22 mouse cellular contexts compared by ENCODE assay signal in genomic region chr16:90658050-90658449, GRCm38 (mm10).
"Had no signal": no experiment of that assay in that cellular context is flagged by ENCODE, and none has a peak within 500 bp of the region (broad histone marks: within the 10 kb centered on the region; RNA-seq: fewer than 3 reads in every experiment).

No protein-coding gene starts in this region.

- ATAC-seq: liver, embryonic 12.5 days; midbrain, embryonic 16.5 days had no signal

- DNase-seq: kidney, adult 2 months; kidney, postnatal 25 days; layer of hippocampus, adult 9-11 months; liver; lung, adult 18-20 months; lung, postnatal 10 days; lung, postnatal 4 days; retina, postnatal 1 day; right cerebral cortex, postnatal 25 days; spleen, adult 18-20 months; thymus, postnatal 25 days had no signal

- H3K27ac ChIP-seq: kidney, postnatal 0 days; layer of hippocampus, adult 2 months; limb, embryonic 13.5 days; liver, embryonic 12.5 days; liver, embryonic 15.5 days; lung, embryonic 15.5 days; midbrain, embryonic 12.5 days; neural tube, embryonic 13.5 days; stomach, embryonic 15.5 days had no signal

- H3K9me3 ChIP-seq: liver, embryonic 12.5 days; liver, embryonic 15.5 days; lung, embryonic 15.5 days; midbrain, embryonic 12.5 days; neural tube, embryonic 13.5 days; stomach, embryonic 15.5 days had no signal

- H3K4me3 ChIP-seq: layer of hippocampus, adult 2 months; limb, embryonic 13.5 days; liver, embryonic 12.5 days; liver, embryonic 15.5 days; lung, embryonic 15.5 days; midbrain, embryonic 12.5 days; myocyte; neural tube, embryonic 13.5 days; stomach, embryonic 15.5 days had no signal

- H3K9ac ChIP-seq: limb, embryonic 13.5 days; liver, embryonic 12.5 days; liver, embryonic 15.5 days; lung, embryonic 15.5 days; midbrain, embryonic 12.5 days; neural tube, embryonic 13.5 days; stomach, embryonic 15.5 days had no signal

- H3K4me1 ChIP-seq: liver, embryonic 12.5 days; liver, embryonic 15.5 days had no signal

- H3K4me2 ChIP-seq: limb, embryonic 13.5 days; liver, embryonic 12.5 days; liver, embryonic 15.5 days; lung, embryonic 15.5 days; midbrain, embryonic 12.5 days; neural tube, embryonic 13.5 days; stomach, embryonic 15.5 days had no signal

- H3K36me3 ChIP-seq: limb, embryonic 13.5 days; liver, embryonic 12.5 days; liver, embryonic 15.5 days; lung, embryonic 15.5 days; midbrain, embryonic 12.5 days; neural tube, embryonic 13.5 days; stomach, embryonic 15.5 days had no signal

- H3K27me3 ChIP-seq: limb, embryonic 13.5 days; liver, embryonic 12.5 days; liver, embryonic 15.5 days; lung, embryonic 15.5 days; midbrain, embryonic 12.5 days; stomach, embryonic 15.5 days had no signal
